Mouse (Mus musculus) embryonic facial prominence, embryonic 15.5 days (tissue): ENCODE data around the gene Tspan17. TPM values are rescaled to one million over a fixed set of nuclear protein-coding genes. Genes with fewer than 3 reads are reported as not detected.

Source experiments
- ATAC-seq: fragments of 200-750 bp; cut with Nextera tagmentation; 2 replicates; pipeline ENCODE4 v1.8.0; 2017; ENCODE audit warnings: low read depth, moderate TSS enrichment; ENCODE audit not compliant: insufficient number of reproducible peaks, low FRiP score, low TSS enrichment
- H3K27ac ChIP-seq: fragments of 300-500 bp; sonication (generic); replicated peaks from 2 replicates; pipeline ENCODE4 v1.5.1; 2015; ENCODE audit warnings: mild to moderate bottlenecking, inconsistent platforms
- H3K27me3 ChIP-seq: fragments of 300-500 bp; sonication (generic); 2 replicates; pipeline ENCODE4 v1.6.1; 2015; ENCODE audit warnings: inconsistent platforms
- H3K36me3 ChIP-seq: fragments of 300-500 bp; sonication (generic); 2 replicates; pipeline ENCODE4 v1.6.1; 2015; ENCODE audit warnings: mild to moderate bottlenecking, inconsistent platforms
- H3K4me1 ChIP-seq: fragments of 300-500 bp; sonication (generic); 2 replicates; pipeline ENCODE4 v1.6.1; 2015; ENCODE audit warnings: inconsistent platforms
- H3K4me2 ChIP-seq: fragments of 300-500 bp; sonication (generic); replicated peaks from 2 replicates; pipeline ENCODE4 v1.6.1; 2015; ENCODE audit warnings: mild to moderate bottlenecking, inconsistent platforms
- H3K4me3 ChIP-seq: fragments of 300-500 bp; sonication (generic); replicated peaks from 2 replicates; pipeline ENCODE4 v1.5.1; 2015; ENCODE audit warnings: mild to moderate bottlenecking, inconsistent platforms
- H3K9ac ChIP-seq: fragments of 300-500 bp; sonication (generic); 2 replicates; pipeline ENCODE4 v1.6.1; 2015; ENCODE audit warnings: inconsistent platforms
- H3K9me3 ChIP-seq: fragments of 300-500 bp; sonication (generic); replicated peaks from 2 replicates; pipeline ENCODE4 v1.6.1; 2016; ENCODE audit warnings: inconsistent platforms
- WGBS: fragments of 180-500 bp; shearing (Covaris S2); methylation state at CpG from one replicate; pipeline ENCODE4 v1.1.7; 2015; 5-methylcytosine and 5-hydroxymethylcytosine counted together
- polyA plus RNA-seq: library from polyadenylated mRNA; unstranded; fragments of >200 nt; fragmentation: Nextera tagmentation; extraction: Ambion mirVana; gene quantifications from 2 replicates; pipeline ENCODE4 v1.2.1, GENCODE M21; 2015

The Tspan17 gene
- 9.2 and 11.3 TPM in 2 replicates for polyA plus RNA-seq

- H3K4me1 ChIP-seq = peaks cover 20% of the 10 kb centered on the region
- H3K27ac ChIP-seq = no peak within 1 kb of the TSS
- H3K9me3 ChIP-seq = no peaks in the 10 kb centered on the region
- H3K36me3 ChIP-seq = no peaks in the 10 kb centered on the region
- H3K4me3 ChIP-seq = peak within 1 kb of the TSS; percentile 63
- peak within 1 kb of the TSS; percentile 31; the same call in 1 of the 2 replicates for H3K9ac ChIP-seq
- peaks cover 18% of the 10 kb centered on the region for H3K27me3 ChIP-seq
- H3K4me2 ChIP-seq = peak within 1 kb of the TSS; percentile 99
- peak; percentile 86 for ATAC-seq
- 2% methylated on average over 49 of the region's 49 CpGs for WGBS
Observed at GRCm38 (mm10) chr13:54788740-54789560, at the start of gene Tspan17. Gene Tspan17 (plus strand): TSS chr13:54789377.

DNA sequence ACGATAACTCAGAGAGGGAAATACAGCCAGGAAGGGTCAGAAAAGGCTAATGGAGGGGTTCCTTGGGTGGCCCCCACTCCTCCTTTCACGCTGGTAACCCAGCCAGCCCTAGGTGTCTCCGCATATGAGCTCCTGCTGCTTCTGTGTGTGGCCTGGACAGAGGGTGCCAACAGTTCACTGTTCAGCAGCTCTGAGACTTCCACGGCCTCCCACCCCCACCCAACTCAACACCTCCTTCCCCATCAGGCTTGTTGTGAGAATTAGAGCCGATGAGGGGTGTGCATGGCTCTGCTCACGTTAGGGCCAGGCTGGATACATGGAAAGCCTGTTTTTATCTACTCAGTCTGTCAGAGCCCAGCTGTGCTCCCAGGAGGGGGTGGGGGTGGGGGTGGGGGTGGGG, 43.1 kb upstream of the Tspan17 start:
- no peak overlapping the region for H3K4me3 ChIP-seq
- no peak for ATAC-seq
- H3K4me2 ChIP-seq = no peak overlapping the region
- WGBS = 46% methylated on average over 6 of the region's 6 CpGs
- peaks cover 13% of the 10 kb centered on the region for H3K4me1 ChIP-seq
- H3K9me3 ChIP-seq = no peaks in the 10 kb centered on the region
- no peaks in the 10 kb centered on the region for H3K36me3 ChIP-seq
- peaks cover 46% of the 10 kb centered on the region for H3K27me3 ChIP-seq
- H3K27ac ChIP-seq = no peak overlapping the region
- no peak overlapping the region for H3K9ac ChIP-seq

DNA sequence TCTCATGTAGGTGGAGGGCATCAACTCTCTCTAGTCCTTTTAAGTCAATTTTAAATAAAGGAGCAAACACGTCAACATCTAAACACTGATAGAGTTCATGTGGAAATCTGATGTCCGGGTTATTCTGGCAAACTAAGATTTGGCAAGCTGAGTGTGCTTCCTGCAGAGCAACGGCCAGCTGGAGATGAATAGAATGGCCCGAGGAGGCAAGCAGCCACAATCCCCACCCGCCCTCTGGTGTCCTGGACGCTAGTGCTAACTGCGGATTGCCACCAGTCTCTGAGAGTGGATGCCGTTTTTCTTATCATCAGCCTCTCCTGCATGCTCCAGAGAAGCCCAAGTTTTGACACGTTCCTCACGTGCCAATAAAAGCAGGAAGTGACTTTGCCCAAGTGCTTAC, 42.3 kb upstream of the Tspan17 start:
- ATAC-seq = no peak
- Histone ChIP-seq H3K27ac (no peak overlapping the region), H3K9me3 (no peaks in the 10 kb centered on the region), H3K4me2 (no peak overlapping the region), H3K27me3 (peaks cover 49% of the 10 kb centered on the region), H3K36me3 (no peaks in the 10 kb centered on the region), H3K9ac (no peak overlapping the region), H3K4me1 (peaks cover 13% of the 10 kb centered on the region), H3K4me3 (no peak overlapping the region)
- WGBS = 34% methylated on average over 10 of the region's 10 CpGs

DNA sequence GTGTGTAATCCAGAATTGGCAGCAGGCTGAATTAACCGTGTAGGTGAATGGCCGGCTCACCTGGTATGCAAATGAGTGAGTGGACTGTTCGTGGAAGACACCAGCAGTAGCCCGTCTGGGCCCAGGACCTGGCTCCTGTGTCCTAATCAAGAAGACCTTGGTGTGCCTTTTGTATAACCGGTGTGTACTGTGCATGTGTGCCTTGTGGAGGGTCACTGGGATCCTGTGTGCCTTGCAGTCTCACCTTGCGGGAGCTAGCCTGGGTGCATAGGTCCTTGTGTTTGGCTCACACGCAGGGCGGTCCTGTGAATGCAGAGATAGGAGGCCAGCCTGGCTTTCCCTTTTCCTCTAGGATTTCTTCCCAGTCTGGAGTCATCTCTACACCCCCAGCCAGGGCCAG, 41.0 kb upstream of the Tspan17 start:
- 86% methylated on average over 8 of the region's 8 CpGs for WGBS
- H3K36me3 ChIP-seq = no peaks in the 10 kb centered on the region
- ATAC-seq = no peak
- H3K27ac ChIP-seq = no peak overlapping the region
- H3K4me3 ChIP-seq = no peak overlapping the region
- H3K27me3 ChIP-seq = peaks cover 52% of the 10 kb centered on the region
- peaks cover 13% of the 10 kb centered on the region for H3K4me1 ChIP-seq
- no peak overlapping the region for H3K4me2 ChIP-seq
- H3K9me3 ChIP-seq = no peaks in the 10 kb centered on the region
- H3K9ac ChIP-seq = no peak overlapping the region

GRCm38 (mm10) chr13:54748721-54749060, 40.5 kb upstream of the Tspan17 start:
- Histone ChIP-seq H3K27ac (no peak overlapping the region), H3K9ac (no peak overlapping the region), H3K27me3 (peaks cover 53% of the 10 kb centered on the region), H3K4me3 (peak overlapping the region; percentile 56), H3K9me3 (no peaks in the 10 kb centered on the region), H3K36me3 (no peaks in the 10 kb centered on the region), H3K4me2 (peak overlapping the region; percentile 91), H3K4me1 (peaks cover 13% of the 10 kb centered on the region)
- no peak for ATAC-seq
- 39% methylated on average over 10 of the region's 10 CpGs for WGBS

DNA sequence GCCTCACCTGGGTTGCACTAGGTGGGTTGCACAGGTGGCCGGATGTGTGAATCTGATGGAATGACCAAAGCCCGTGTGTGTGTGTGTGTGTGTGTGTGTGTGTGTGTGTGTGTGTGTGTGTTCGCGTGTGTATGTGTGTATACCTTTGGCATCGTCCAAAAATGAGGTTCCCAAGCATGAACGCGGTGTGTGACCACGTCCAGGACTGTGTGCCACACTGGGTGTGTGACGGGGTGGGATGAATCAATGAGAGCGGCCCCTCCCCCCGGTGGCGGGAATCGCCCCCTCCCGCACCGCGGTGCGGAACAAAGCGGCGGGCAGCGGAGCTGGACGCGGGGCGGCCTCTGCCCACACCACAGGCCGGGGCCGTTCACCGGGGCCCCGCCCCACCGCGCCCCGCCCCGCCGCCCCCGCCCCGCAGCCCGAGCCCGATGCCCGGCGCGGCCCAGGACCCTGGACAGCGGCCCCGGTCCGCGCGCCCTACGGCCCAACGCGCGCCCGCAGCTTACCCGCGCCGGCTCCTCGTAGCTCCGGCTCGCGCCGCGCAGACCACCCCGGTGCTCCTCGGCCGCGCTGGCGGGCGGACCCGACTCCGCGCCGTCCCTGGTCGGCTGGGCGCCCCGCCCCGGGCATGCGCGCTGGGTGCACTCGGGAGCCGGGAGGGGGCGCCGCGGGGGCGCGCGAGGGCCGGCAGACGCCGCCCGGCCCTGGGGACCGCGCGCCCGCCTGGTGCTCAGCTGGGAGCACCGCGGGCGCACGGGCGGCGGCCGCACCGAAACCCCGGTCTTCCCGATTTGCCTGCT, 39.9 kb upstream of the Tspan17 start:
- Histone ChIP-seq H3K4me2 (peak overlapping the region; percentile 91), H3K4me1 (peaks cover 13% of the 10 kb centered on the region), H3K36me3 (no peaks in the 10 kb centered on the region), H3K9ac (no peak overlapping the region), H3K27me3 (peaks cover 53% of the 10 kb centered on the region), H3K27ac (no peak overlapping the region), H3K9me3 (no peaks in the 10 kb centered on the region), H3K4me3 (peak overlapping the region; percentile 56)
- peak; percentile 67 for ATAC-seq
- 4% methylated on average over 30 of the region's 100 CpGs for WGBS

DNA sequence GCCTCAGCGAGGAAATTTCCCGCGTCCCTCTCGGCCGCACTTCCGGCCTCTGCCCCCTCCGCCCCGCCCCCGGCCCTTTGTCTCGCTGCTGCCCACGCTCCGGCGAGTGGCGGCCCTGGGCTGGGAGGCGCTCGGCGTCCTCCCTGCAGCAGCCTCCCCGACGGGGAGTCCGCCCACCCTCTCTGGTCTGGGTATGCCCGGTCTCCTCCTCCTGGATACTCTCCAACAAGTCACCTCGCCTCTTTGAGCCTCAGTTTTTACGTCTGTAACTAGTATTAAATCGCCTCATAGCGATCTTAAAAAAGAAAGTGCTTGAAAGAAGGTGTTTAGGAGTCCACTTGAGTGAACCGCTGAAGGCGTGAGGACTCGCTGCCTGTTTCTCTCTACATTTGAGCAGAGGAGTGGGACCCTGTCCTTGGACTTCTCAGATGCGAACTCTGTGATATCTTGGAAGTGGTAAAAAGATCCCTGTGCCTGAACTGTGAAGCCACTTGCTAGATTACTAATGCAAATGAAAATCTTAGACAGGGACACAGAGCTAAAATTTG, 39.2 kb upstream of the Tspan17 start, which contains the start of gene Gprin1:
Gene Gprin1, minus strand, starts transcription at position 11 of the 548 bp plus-strand sequence.
- Histone ChIP-seq H3K27ac (no peak within 1 kb of the TSS), H3K9me3 (no peaks in the 10 kb centered on the region), H3K4me2 (peak within 1 kb of the TSS; percentile 91), H3K36me3 (no peaks in the 10 kb centered on the region), H3K9ac (no peak within 1 kb of the TSS), H3K4me3 (peak within 1 kb of the TSS; percentile 56), H3K4me1 (peaks cover 13% of the 10 kb centered on the region), H3K27me3 (peaks cover 54% of the 10 kb centered on the region)
- no peak for ATAC-seq
- whole genome bisulfite sequencing = 2% methylated on average over 29 of the region's 29 CpGs

DNA sequence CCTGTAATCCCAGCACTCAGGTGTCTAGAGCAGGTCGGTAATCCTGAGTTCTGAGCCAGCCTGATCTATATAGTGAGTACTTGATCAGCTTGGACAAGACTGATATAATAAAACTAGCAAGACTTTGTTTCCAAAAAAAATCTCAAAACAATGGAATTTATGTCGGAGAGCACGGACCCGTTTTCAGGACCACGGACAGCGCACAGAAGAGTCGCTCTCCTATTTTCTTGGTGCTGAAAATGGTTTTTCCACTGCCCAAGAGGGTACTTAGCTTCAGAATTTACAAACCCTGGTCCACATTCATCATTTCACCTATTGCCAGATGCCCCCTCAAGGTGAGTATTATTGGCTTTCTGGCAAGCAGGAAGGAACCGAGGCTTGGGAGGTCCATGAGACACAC, 38.5 kb upstream of the Tspan17 start:
- Histone ChIP-seq H3K9me3 (no peaks in the 10 kb centered on the region), H3K36me3 (no peaks in the 10 kb centered on the region), H3K27ac (no peak overlapping the region), H3K4me3 (no peak overlapping the region), H3K9ac (no peak overlapping the region), H3K4me2 (no peak overlapping the region), H3K27me3 (peaks cover 60% of the 10 kb centered on the region), H3K4me1 (peaks cover 13% of the 10 kb centered on the region)
- 2% methylated on average over 8 of the region's 8 CpGs for WGBS
- no peak for ATAC-seq

DNA sequence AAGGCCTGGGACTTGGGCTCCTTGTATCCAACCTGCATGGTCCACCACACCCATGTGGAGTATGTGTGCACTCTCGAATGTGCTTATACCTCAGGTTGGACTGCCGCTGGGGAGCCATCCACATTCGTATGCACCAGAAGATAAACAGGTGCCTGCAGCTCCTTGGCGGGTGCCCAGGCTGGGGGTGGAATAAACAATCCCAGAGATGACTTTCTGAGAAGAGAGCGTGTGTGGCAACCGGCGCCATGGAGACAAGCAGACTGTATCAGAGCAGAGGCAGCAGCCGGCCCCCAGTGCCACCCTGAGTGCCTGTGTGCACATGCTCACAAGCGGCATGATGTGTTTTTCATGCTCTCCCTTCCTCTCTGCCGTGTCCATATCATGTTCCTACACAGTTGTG, 36.5 kb upstream of the Tspan17 start:
- H3K4me3 ChIP-seq = no peak overlapping the region
- no peaks in the 10 kb centered on the region for H3K36me3 ChIP-seq
- H3K27me3 ChIP-seq = peaks cover 54% of the 10 kb centered on the region
- H3K27ac ChIP-seq = no peak overlapping the region
- 63% methylated on average over 10 of the region's 10 CpGs for WGBS
- peaks cover 15% of the 10 kb centered on the region for H3K4me1 ChIP-seq
- no peaks in the 10 kb centered on the region for H3K9me3 ChIP-seq
- no peak for ATAC-seq
- H3K4me2 ChIP-seq = no peak overlapping the region
- H3K9ac ChIP-seq = no peak overlapping the region

DNA sequence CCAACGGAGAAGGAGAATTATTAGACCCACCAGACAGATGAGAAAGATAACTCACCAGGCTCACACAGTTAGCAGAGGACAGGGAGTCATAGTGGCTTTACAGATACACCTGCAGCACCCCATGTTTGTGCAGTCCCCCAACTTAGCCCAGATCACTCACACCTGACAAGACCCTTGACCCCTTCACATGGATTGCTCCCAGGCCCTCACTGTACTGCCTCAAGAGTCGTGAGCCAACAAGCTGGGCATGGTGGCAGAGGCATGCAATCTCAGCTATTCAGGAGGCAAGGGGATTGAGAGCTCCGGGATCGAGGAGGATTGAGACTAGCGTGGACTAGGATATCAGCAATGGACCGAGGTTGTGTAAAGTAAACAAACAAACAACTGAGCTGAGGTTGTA, 35.4 kb upstream of the Tspan17 start:
- H3K4me3 ChIP-seq = no peak overlapping the region
- H3K4me1 ChIP-seq = peaks cover 24% of the 10 kb centered on the region
- no peak overlapping the region for H3K27ac ChIP-seq
- H3K9ac ChIP-seq = no peak overlapping the region
- no peak overlapping the region for H3K4me2 ChIP-seq
- H3K36me3 ChIP-seq = no peaks in the 10 kb centered on the region
- no peak for ATAC-seq
- WGBS = 64% methylated on average over 6 of the region's 6 CpGs
- peaks cover 46% of the 10 kb centered on the region for H3K27me3 ChIP-seq
- no peaks in the 10 kb centered on the region for H3K9me3 ChIP-seq
